Mouse (Mus musculus): ENCODE data around the gene Cmc2. TPM values are rescaled to one million over a fixed set of nuclear protein-coding genes. Genes with fewer than 3 reads are reported as not detected.

Cmc2 gene
- polyA plus RNA-seq, 1 experiment from 2014 or later = 92.9 TPM

DNA sequence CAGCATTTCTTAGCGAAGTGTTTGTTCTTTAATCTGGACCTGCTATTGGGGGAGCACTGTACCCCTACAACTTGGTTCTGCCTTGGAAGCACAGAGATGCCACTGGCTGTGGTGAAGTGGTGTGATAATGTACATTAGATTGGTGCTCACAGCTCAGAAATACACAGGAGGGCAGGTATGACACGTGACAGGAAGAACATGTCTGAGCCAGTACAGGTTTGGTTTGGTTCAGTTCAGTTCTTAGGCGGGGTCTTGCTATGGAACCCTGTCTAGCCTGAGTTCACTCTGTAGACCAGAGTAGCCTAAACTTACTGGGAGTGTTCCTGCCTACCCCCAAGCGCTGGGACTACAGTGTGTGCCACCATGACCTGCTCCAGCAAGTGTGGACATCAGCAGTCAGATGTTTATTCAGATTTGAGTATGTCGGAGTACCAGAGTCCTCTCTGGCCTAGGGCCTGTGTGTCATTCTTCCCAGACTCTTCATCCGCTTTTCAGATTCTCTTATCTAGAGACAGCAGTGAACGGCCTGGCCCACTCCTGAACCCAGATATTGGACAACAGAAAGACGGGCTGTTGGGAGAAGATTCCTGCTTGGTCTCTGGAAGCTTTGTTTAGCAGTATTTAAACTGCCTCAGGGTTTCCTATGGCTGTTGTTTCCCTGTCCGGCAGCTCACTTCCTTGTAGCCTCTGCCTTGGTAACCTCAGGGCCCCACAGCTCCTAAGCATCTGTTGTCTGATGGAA lies 24.1 kb upstream of the Cmc2 start:
- 80% methylated on average over 9 of the region's 9 CpGs for WGBS
- Histone ChIP-seq H3K9ac (ENCODE audit: low read length) (no peak overlapping the region; the same call in 1 of the 2 replicates), H3K9me3 (ENCODE audit: control insufficient read depth, low read length) (no peaks in the 10 kb centered on the region), H3K4me2 (ENCODE audit: low read depth, low read length) (no peak overlapping the region), H3K27ac (ENCODE audit: low read length) (no peak overlapping the region), H3K4me3 (ENCODE audit: low read length) (no peak overlapping the region), H3K27me3 (ENCODE audit: control insufficient read depth, insufficient read depth, low read depth, low read length) (no peaks in the 10 kb centered on the region), H3K4me1 (replicated peaks; ENCODE audit: control insufficient read depth, insufficient read depth, low read length) (peaks cover 31% of the 10 kb centered on the region), H3K36me3 (ENCODE audit: control insufficient read depth, insufficient read depth, low read length) (no peaks in the 10 kb centered on the region)
- ATAC-seq (ENCODE audit: low read depth) = no peak

DNA sequence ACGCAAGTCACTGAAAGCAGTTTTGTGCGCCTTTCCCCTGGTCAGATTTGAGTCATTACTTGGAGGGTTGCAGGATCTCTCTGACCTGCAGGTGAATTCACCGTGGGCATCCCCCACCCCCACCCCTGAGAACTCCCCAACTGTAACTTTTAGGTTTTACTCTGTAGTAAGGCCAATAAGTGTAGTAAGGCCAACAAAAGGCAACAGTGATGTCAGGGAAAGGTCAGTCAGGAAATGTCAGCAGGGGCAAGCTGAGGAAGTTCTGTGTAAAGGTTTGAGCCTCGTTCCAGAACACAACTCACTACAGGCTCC lies 23.1 kb upstream of the Cmc2 start:
- Histone ChIP-seq H3K4me1 (replicated peaks; ENCODE audit: control insufficient read depth, insufficient read depth, low read length) (peaks cover 31% of the 10 kb centered on the region), H3K4me2 (ENCODE audit: low read depth, low read length) (peak overlapping the region; percentile 93), H3K9ac (ENCODE audit: low read length) (peak overlapping the region; percentile 85), H3K27ac (ENCODE audit: low read length) (no peak overlapping the region), H3K27me3 (ENCODE audit: control insufficient read depth, insufficient read depth, low read depth, low read length) (no peaks in the 10 kb centered on the region), H3K4me3 (ENCODE audit: low read length) (peak overlapping the region; percentile 80), H3K9me3 (ENCODE audit: control insufficient read depth, low read length) (no peaks in the 10 kb centered on the region), H3K36me3 (ENCODE audit: control insufficient read depth, insufficient read depth, low read length) (no peaks in the 10 kb centered on the region)
- WGBS = 12% methylated on average over 4 of the region's 4 CpGs
- no peak for ATAC-seq (ENCODE audit: low read depth)

DNA sequence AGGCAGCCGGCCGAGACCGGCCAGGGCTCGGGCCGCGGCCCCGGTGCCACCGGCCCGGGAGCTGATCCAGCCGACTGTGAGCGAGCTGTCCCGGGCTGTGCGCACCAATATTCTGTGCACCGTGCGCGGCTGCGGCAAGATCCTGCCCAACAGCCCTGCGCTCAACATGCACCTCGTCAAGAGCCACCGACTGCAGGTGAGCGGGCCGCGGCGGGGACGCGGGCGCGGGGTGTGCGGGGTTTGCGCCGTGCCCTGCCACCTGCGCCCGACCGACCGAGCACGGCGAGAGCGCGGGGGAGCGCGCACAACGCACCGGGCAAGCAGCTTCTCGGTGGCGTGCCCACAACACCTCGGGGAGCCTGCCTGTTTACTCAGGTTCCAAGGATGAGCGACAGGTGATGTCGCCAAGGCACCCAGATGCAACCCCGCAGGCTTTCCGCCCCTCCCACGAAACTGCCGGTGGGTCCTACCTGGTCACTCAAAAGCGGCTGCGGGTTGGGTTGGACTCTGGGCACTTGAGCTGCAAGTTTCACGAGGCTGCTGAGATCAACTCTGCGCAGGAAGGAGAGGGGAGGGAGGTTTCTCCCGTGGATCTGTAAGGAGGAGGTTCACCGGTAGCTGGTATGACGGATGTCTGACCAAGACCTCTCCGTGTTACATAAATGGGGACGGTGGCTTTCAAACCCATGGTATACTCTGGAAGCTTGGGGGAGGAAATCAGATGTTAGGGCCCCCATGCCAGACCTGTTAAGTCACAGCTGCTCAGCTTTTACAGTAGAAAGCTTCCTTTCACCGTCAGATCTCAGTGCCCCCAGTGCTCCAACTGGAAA lies 22.5 kb upstream of the Cmc2 start:
- Histone ChIP-seq H3K9ac (ENCODE audit: low read length) (peak overlapping the region; percentile 85), H3K27ac (ENCODE audit: low read length) (peak overlapping the region; percentile 32), H3K4me1 (replicated peaks; ENCODE audit: control insufficient read depth, insufficient read depth, low read length) (peaks cover 31% of the 10 kb centered on the region), H3K9me3 (ENCODE audit: control insufficient read depth, low read length) (no peaks in the 10 kb centered on the region), H3K27me3 (ENCODE audit: control insufficient read depth, insufficient read depth, low read depth, low read length) (no peaks in the 10 kb centered on the region), H3K36me3 (ENCODE audit: control insufficient read depth, insufficient read depth, low read length) (no peaks in the 10 kb centered on the region), H3K4me2 (ENCODE audit: low read depth, low read length) (peak overlapping the region; percentile 93), H3K4me3 (ENCODE audit: low read length) (peak overlapping the region; percentile 80)
- peak; percentile 56 for ATAC-seq (ENCODE audit: low read depth)
- under 1% methylated on average over 62 of the region's 62 CpGs for WGBS

DNA sequence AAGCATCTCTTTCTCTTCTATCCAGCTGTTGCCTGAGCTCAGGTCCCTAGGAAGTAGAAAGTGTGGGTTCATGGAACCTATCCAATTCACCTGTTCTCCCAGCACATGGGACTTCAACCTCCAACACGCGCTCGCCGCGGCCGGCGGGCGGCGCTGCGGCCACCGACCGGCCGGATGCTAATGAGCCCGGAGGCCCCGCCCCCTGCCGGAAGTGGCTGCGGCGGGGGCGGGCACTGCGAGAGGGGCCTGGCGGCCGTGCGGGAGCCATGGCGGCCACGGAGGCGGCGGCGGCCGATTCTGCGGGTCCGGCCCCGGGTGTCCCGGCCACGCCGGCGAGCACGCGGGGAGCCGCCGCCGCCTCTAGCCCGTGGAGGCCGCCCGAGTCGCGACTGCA lies 21.9 kb upstream of the Cmc2 start, which contains the start of gene Atmin:
Gene Atmin, plus strand, starts transcription at position 233 of the 394 bp plus-strand sequence.
- 0% methylated on average over 28 of the region's 46 CpGs for WGBS
- peak; percentile 87 for ATAC-seq (ENCODE audit: low read depth)
- Histone ChIP-seq H3K4me3 (ENCODE audit: low read length) (peak within 1 kb of the TSS; percentile 80), H3K36me3 (ENCODE audit: control insufficient read depth, insufficient read depth, low read length) (peaks cover 5% of the 10 kb centered on the region; the same call in 1 of the 2 replicates), H3K27me3 (ENCODE audit: control insufficient read depth, insufficient read depth, low read depth, low read length) (no peaks in the 10 kb centered on the region), H3K4me1 (replicated peaks; ENCODE audit: control insufficient read depth, insufficient read depth, low read length) (peaks cover 31% of the 10 kb centered on the region), H3K4me2 (ENCODE audit: low read depth, low read length) (peak within 1 kb of the TSS; percentile 93), H3K9ac (ENCODE audit: low read length) (peak within 1 kb of the TSS; percentile 85), H3K9me3 (ENCODE audit: control insufficient read depth, low read length) (no peaks in the 10 kb centered on the region), H3K27ac (ENCODE audit: low read length) (peak within 1 kb of the TSS; percentile 44)

DNA sequence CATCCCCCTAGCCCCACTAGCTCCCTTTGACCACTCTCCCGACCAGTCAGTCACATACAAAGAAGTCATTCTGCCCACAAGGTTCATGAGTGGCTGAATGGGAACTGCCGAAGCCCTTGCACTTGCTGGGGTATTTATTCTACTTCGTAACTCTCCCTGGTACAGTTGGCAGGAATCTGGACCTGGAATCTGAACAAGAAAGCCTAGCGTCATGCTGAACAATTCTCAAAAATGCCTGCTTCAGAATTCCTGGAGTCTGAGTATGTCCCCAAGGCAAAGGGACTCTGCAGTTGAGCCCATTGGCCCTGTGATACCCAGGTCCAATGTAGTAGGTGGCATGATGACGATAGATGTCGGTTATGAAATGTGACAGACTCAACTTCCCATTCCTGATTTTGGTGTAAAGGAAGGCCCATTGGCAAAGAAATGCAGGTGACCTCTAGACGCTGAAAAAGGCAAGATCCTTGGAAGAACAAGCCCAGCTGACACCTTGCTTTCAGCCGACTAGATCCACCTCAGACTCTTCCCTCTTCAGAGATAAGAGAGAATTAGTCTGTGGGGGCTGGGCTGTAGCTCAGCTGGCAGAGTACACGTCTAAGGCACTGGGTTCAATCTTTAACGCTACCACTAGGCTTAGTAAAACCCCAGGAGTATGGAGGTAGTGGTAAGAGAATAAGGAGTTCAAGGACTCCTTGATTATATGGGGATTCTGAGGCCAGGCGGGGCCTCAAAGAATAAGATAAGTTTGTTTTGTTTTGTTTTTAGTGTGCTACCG lies 21.2 kb upstream of the Cmc2 start:
- peak overlapping the region; percentile 80; the same call in 1 of the 2 replicates for H3K4me3 ChIP-seq (ENCODE audit: low read length)
- no peaks in the 10 kb centered on the region for H3K9me3 ChIP-seq (ENCODE audit: control insufficient read depth, low read length)
- peak overlapping the region; percentile 93 for H3K4me2 ChIP-seq (ENCODE audit: low read depth, low read length)
- WGBS = 58% methylated on average over 12 of the region's 12 CpGs
- H3K27ac ChIP-seq (ENCODE audit: low read length) = peak overlapping the region; percentile 44
- peaks cover 29% of the 10 kb centered on the region for H3K4me1 ChIP-seq (replicated peaks; ENCODE audit: control insufficient read depth, insufficient read depth, low read length)
- H3K9ac ChIP-seq (ENCODE audit: low read length) = no peak overlapping the region
- ATAC-seq (ENCODE audit: low read depth) = no peak
- H3K36me3 ChIP-seq (ENCODE audit: control insufficient read depth, insufficient read depth, low read length) = peaks cover 7% of the 10 kb centered on the region; the same call in 1 of the 2 replicates
- H3K27me3 ChIP-seq (ENCODE audit: control insufficient read depth, insufficient read depth, low read depth, low read length) = no peaks in the 10 kb centered on the region

DNA sequence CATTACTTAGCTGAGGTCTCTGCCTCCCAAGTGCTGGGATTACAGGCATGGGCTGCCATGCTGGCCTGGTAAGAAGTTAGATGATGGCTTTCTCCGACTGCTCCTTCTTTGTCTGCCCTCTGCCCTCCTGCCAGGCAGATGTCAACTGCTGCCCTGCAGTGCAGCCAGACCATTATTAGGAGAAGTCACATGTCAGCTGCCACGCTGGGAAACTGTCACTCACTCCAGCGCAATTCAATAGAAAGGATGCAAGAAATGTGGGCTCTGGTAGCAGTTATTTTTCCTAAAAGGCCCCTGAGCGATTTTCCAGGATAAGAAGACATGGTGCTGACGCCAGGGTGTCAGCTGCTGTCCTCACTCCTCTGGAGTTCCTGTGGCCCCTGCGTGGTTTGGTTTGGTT lies 14.3 kb upstream of the Cmc2 start:
- WGBS = 85% methylated on average over 6 of the region's 6 CpGs
- H3K9ac ChIP-seq (ENCODE audit: low read length) = no peak overlapping the region
- no peak for ATAC-seq (ENCODE audit: low read depth)
- H3K36me3 ChIP-seq (ENCODE audit: control insufficient read depth, insufficient read depth, low read length) = peaks cover 29% of the 10 kb centered on the region
- H3K9me3 ChIP-seq (ENCODE audit: control insufficient read depth, low read length) = no peaks in the 10 kb centered on the region
- H3K27me3 ChIP-seq (ENCODE audit: control insufficient read depth, insufficient read depth, low read depth, low read length) = no peaks in the 10 kb centered on the region
- no peaks in the 10 kb centered on the region for H3K4me1 ChIP-seq (replicated peaks; ENCODE audit: control insufficient read depth, insufficient read depth, low read length)
- no peak overlapping the region for H3K4me3 ChIP-seq (ENCODE audit: low read length)
- H3K27ac ChIP-seq (ENCODE audit: low read length) = no peak overlapping the region
- no peak overlapping the region for H3K4me2 ChIP-seq (ENCODE audit: low read depth, low read length)

DNA sequence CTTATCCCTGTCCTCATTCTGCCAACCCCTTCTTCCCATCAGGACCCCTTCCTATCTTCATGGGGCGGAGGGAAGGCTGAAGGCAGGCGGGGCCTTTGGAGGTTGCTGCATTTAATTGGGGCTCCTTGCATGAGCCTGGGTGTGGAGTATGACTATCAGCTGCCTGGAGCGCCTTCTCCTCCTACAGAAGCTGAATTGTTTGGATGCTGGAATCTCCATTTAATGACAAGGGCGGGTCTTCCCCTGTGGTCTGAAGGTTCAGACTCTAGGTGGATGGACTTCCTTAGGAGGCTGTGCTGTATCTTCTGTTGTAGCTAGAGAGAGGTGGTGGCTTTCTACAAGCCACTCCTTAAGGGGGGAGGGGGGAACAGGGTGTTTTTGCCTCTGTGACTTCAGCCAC lies 13.7 kb upstream of the Cmc2 start:
- H3K4me1 ChIP-seq (replicated peaks; ENCODE audit: control insufficient read depth, insufficient read depth, low read length) = no peaks in the 10 kb centered on the region
- H3K4me3 ChIP-seq (ENCODE audit: low read length) = no peak overlapping the region
- peaks cover 29% of the 10 kb centered on the region for H3K36me3 ChIP-seq (ENCODE audit: control insufficient read depth, insufficient read depth, low read length)
- 91% methylated on average over 4 of the region's 4 CpGs for WGBS
- no peaks in the 10 kb centered on the region for H3K9me3 ChIP-seq (ENCODE audit: control insufficient read depth, low read length)
- no peak overlapping the region for H3K27ac ChIP-seq (ENCODE audit: low read length)
- no peak overlapping the region for H3K9ac ChIP-seq (ENCODE audit: low read length)
- H3K27me3 ChIP-seq (ENCODE audit: control insufficient read depth, insufficient read depth, low read depth, low read length) = no peaks in the 10 kb centered on the region
- no peak overlapping the region for H3K4me2 ChIP-seq (ENCODE audit: low read depth, low read length)
- no peak for ATAC-seq (ENCODE audit: low read depth)

DNA sequence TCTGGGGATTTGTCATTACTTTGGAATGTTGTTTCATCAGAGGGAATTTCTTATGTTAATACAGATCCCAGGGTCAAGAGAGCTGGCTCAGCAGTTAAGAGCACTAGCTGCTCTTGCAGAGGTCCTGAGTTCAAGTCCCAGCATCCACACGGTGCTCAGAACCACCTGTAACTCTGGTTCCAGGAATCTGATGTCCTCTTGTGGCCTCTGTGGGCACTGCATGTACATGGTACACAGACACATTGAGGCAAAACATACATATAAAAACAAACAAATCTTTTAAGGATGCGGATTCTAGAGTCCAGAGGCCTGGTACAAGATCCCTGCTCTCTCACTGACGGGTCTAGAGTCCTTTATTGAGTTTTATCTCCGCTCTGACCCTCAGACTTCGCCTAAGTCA lies 7.3 kb upstream of the Cmc2 start:
- no peak overlapping the region for H3K9ac ChIP-seq (ENCODE audit: low read length)
- no peaks in the 10 kb centered on the region for H3K27me3 ChIP-seq (ENCODE audit: control insufficient read depth, insufficient read depth, low read depth, low read length)
- ATAC-seq (ENCODE audit: low read depth) = no peak
- 85% methylated on average over 5 of the region's 5 CpGs for WGBS
- H3K27ac ChIP-seq (ENCODE audit: low read length) = no peak overlapping the region
- no peak overlapping the region for H3K4me3 ChIP-seq (ENCODE audit: low read length)
- no peaks in the 10 kb centered on the region for H3K4me1 ChIP-seq (replicated peaks; ENCODE audit: control insufficient read depth, insufficient read depth, low read length)
- peaks cover 25% of the 10 kb centered on the region for H3K36me3 ChIP-seq (ENCODE audit: control insufficient read depth, insufficient read depth, low read length)
- H3K9me3 ChIP-seq (ENCODE audit: control insufficient read depth, low read length) = no peaks in the 10 kb centered on the region
- no peak overlapping the region for H3K4me2 ChIP-seq (ENCODE audit: low read depth, low read length)

DNA sequence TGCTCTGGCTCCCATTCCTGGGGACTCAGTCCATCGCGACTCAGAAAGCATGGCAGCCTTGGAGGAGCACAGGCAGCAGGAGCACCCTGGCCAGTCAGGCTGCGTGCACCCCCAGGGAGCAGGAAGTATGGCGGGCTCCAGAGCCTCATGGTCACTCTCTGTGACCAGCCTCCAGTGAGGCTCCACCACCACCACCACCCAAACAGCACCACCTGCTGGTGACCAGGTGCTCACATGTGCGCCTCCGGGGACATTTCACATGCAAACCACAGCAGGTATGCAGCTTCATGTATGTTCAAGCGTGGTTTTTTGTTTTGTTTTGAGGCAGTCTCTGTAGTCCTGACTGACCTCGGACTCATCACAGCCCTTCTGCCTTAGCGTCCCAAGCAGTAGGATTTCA lies 6.6 kb upstream of the Cmc2 start:
- no peak overlapping the region for H3K27ac ChIP-seq (ENCODE audit: low read length)
- no peak overlapping the region for H3K4me3 ChIP-seq (ENCODE audit: low read length)
- H3K9ac ChIP-seq (ENCODE audit: low read length) = no peak overlapping the region
- no peaks in the 10 kb centered on the region for H3K27me3 ChIP-seq (ENCODE audit: control insufficient read depth, insufficient read depth, low read depth, low read length)
- no peak overlapping the region for H3K4me2 ChIP-seq (ENCODE audit: low read depth, low read length)
- 82% methylated on average over 9 of the region's 9 CpGs for WGBS
- no peaks in the 10 kb centered on the region for H3K9me3 ChIP-seq (ENCODE audit: control insufficient read depth, low read length)
- H3K36me3 ChIP-seq (ENCODE audit: control insufficient read depth, insufficient read depth, low read length) = peaks cover 19% of the 10 kb centered on the region
- H3K4me1 ChIP-seq (replicated peaks; ENCODE audit: control insufficient read depth, insufficient read depth, low read length) = no peaks in the 10 kb centered on the region
- ATAC-seq (ENCODE audit: low read depth) = no peak; the same call in 1 of the 2 replicates

Measured in lung, embryonic 16.5 days (tissue).